Mouse (Mus musculus) lung, adult 2 months (tissue): ENCODE data around the gene Grik4.

Source experiments
- CTCF ChIP-seq: fragments of 200-500 bp; IDR thresholded peaks from 2 replicates; pipeline ENCODE4 v1.5.1; 2011; ENCODE audit warnings: mild to moderate bottlenecking, low read length, control low read depth; ENCODE audit not compliant: insufficient read depth
- POLR2A ChIP-seq: fragments of 200-500 bp; IDR thresholded peaks from 2 replicates; pipeline ENCODE4 v1.6.1; 2011; ENCODE audit warnings: low read depth, mild to moderate bottlenecking, control low read depth, low read length, borderline replicate concordance; ENCODE audit errors: extremely low read depth

DNA sequence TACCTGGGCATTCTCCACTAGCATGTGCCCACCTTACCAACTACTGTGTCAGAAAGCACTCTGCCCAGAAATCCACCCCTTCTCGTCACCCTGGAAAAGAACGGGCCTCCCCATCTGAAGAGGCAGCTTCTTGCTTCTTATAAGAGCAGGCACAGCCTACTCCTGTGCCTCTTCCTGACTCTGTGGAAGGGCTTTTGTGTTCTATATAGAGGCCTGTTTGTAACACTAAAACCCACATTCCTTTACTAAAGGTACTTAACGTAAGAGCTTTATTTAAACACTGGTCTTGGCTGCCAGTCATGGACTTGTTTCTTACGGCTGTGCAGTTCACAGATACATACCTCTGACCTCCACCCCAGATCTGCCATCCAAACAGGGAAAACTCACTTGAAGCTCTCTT is 22.5 kb downstream of the Grik4 start:
- TF ChIP-seq POLR2A (no peak), CTCF (no peak)
